Mouse (Mus musculus): Measurements from ENCODE around the gene Add3.

DNA sequence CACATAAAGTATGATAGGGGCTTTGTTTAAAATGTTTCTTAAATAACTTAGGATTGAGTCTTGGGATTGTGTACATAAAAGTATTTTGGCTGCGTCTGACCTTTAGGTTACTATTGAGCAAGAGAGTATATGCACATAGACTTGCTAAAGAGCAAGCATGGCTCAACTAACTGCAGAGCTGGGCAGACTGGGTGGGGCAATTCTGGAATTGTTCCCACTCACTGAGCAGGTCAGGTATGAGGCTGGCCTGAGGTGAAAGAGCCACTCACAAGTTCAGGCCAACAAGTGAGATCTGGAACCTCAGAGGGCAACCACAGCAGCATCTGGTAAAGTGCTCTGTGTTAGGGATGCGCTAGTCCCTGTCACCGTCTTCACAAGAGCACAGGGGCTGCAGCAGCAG lies 111.4 kb downstream of the Add3 start:
- no peak for TF ChIP-seq CTCF (IDR thresholded peaks at IDR 0.05; ENCODE audit: low read depth)
- TF ChIP-seq EP300 (optimal IDR thresholded peaks at IDR 0.05), result no peak
